8 mouse cellular contexts compared by ENCODE assay signal in genomic region chr12:112620354-112621061, GRCm38 (mm10). TPM values are rescaled to one million over a fixed set of nuclear protein-coding genes. Genes with fewer than 3 reads are reported as not detected.
DNase-seq lines count a peak whose midpoint lies in the region; ATAC-seq and TF ChIP-seq lines count a peak whose summit lies in the region.

No protein-coding gene starts in this region.

- DNase-seq in lung, postnatal 14 days, result no peak
- no peak for DNase-seq in adrenal gland, adult 18-20 months (ENCODE audit: low spot score in 2 of 2)
- DNase-seq in right cerebral cortex, postnatal 14 days, result no peak
- no peak for DNase-seq in adrenal gland, postnatal 25 days

- peak overlapping the region; percentile 96 for H3K4me2 ChIP-seq in lung, embryonic 15.5 days
- peak overlapping the region; percentile 94 for H3K4me2 ChIP-seq in intestine, postnatal 0 days (replicated peaks; ENCODE audit: low read depth)

- H3K9me3 ChIP-seq in lung, embryonic 15.5 days, result no peaks in the 10 kb centered on the region
- H3K9me3 ChIP-seq in intestine, postnatal 0 days (ENCODE audit: control insufficient read depth), result no peaks in the 10 kb centered on the region

- ATAC-seq in lung, embryonic 15.5 days (ENCODE audit: borderline replicate concordance, extremely low read depth, low FRiP score, low TSS enrichment), result 0 out of 2 replicates have a peak, but pooled peaks have one; percentile 1
- no peak for ATAC-seq in intestine, postnatal 0 days

- TF ChIP-seq POLR2A in embryonic fibroblast, embryonic 13.5 days (IDR thresholded peaks at IDR 0.05; ENCODE audit: low read depth, low read length), result no peak
- no peak for TF ChIP-seq POLR2A in olfactory bulb, adult 2 months (IDR thresholded peaks at IDR 0.05; ENCODE audit: insufficient read depth, low read depth, low read length)

- H3K36me3 ChIP-seq in lung, embryonic 15.5 days, result no peaks in the 10 kb centered on the region
- no peaks in the 10 kb centered on the region for H3K36me3 ChIP-seq in intestine, postnatal 0 days (ENCODE audit: control insufficient read depth, insufficient read depth)

- H3K27me3 ChIP-seq in lung, embryonic 15.5 days, result peaks cover 43% of the 10 kb centered on the region
- peaks cover 10% of the 10 kb centered on the region for H3K27me3 ChIP-seq in intestine, postnatal 0 days (replicated peaks; ENCODE audit: control insufficient read depth, insufficient read depth, low read length)

- H3K27ac ChIP-seq in lung, embryonic 15.5 days, result no peak overlapping the region
- H3K27ac ChIP-seq in embryonic fibroblast, embryonic 13.5 days (ENCODE audit: insufficient read depth, low read length), result no peak overlapping the region
- H3K27ac ChIP-seq in intestine, postnatal 0 days (ENCODE audit: low read depth, low read length), result no peak overlapping the region
- H3K27ac ChIP-seq in olfactory bulb, adult 2 months (ENCODE audit: insufficient read depth, low read depth, low read length), result peak overlapping the region; percentile 63

- WGBS in lung, embryonic 15.5 days, result 16% methylated on average over 16 of the region's 16 CpGs
- WGBS in intestine, postnatal 0 days, result 27% methylated on average over 13 of the region's 16 CpGs
- 21% methylated on average over 16 of the region's 16 CpGs for WGBS in olfactory bulb, adult 2 months

- peak overlapping the region; percentile 55 for H3K9ac ChIP-seq in lung, embryonic 15.5 days
- H3K9ac ChIP-seq in intestine, postnatal 0 days (ENCODE audit: low read depth, low read length), result peak overlapping the region; percentile 42; the same call in 1 of the 2 replicates

- peak overlapping the region; percentile 45 for H3K4me3 ChIP-seq in lung, embryonic 15.5 days
- peak overlapping the region; percentile 15 for H3K4me3 ChIP-seq in embryonic fibroblast, embryonic 13.5 days (ENCODE audit: insufficient read depth, low read length)
- peak overlapping the region; percentile 47 for H3K4me3 ChIP-seq in intestine, postnatal 0 days (ENCODE audit: low read depth, low read length)
- H3K4me3 ChIP-seq in olfactory bulb, adult 2 months (ENCODE audit: insufficient read depth, low read depth, low read length), result peak overlapping the region; percentile 62

- H3K4me1 ChIP-seq in lung, embryonic 15.5 days, result peaks cover 33% of the 10 kb centered on the region
- peaks cover 19% of the 10 kb centered on the region for H3K4me1 ChIP-seq in embryonic fibroblast, embryonic 13.5 days (ENCODE audit: control insufficient read depth, insufficient read depth, low read length)
- no peaks in the 10 kb centered on the region; the same call in 1 of the 2 replicates for H3K4me1 ChIP-seq in intestine, postnatal 0 days (replicated peaks; ENCODE audit: control insufficient read depth, insufficient read depth, low read length)
- peaks cover 59% of the 10 kb centered on the region for H3K4me1 ChIP-seq in olfactory bulb, adult 2 months (ENCODE audit: control insufficient read depth, insufficient read depth, low read length)

- no peak for TF ChIP-seq CTCF in embryonic fibroblast, embryonic 13.5 days (IDR thresholded peaks at IDR 0.05; ENCODE audit: borderline replicate concordance, insufficient read depth, low read length)
- TF ChIP-seq CTCF in intestine, postnatal 0 days (IDR thresholded peaks at IDR 0.05; ENCODE audit: low read depth), result no peak
- TF ChIP-seq CTCF in olfactory bulb, adult 2 months (IDR thresholded peaks at IDR 0.05; ENCODE audit: insufficient read depth, low read depth, low read length), result no peak

RNA-seq across cellular contexts. Expression of gene Adssl1, which starts 0.7 kb away (rescaled TPM):
- 8.3 and 9.3 TPM in 2 replicates for polyA plus RNA-seq in lung, embryonic 15.5 days (2015; fragmentation: Nextera tagmentation; extraction: Ambion mirVana)
- 2.2 and 4.8 TPM in 2 replicates for polyA plus RNA-seq in embryonic fibroblast, embryonic 13.5 days (2011; ENCODE audit: insufficient read length, low read depth, missing spikeins)
- 0.57 and 0.67 TPM in 2 replicates for polyA plus RNA-seq in intestine, postnatal 0 days (2015; fragmentation: Nextera tagmentation; extraction: Ambion mirVana)
- not detected in 2 replicates for polyA plus RNA-seq in olfactory bulb, adult 2 months (2012; ENCODE audit: insufficient read depth, insufficient read length, low replicate concordance, missing spikeins)
- 10 to 100 TPM; 17.1 to 31.3 TPM for total RNA-seq in adrenal gland, adult 18-20 months (2021)
- total RNA-seq in adrenal gland, postnatal 25 days (2021), result 17.8 and 21.0 TPM in 2 replicates

RNA-seq across cellular contexts. Expression of gene Siva1, which starts 24.0 kb away (rescaled TPM):
- 232 and 246 TPM in 2 replicates for polyA plus RNA-seq in lung, embryonic 15.5 days (2015; fragmentation: Nextera tagmentation; extraction: Ambion mirVana)
- polyA plus RNA-seq in embryonic fibroblast, embryonic 13.5 days (2011; ENCODE audit: insufficient read length, low read depth, missing spikeins), result 89.1 and 93.5 TPM in 2 replicates
- polyA plus RNA-seq in intestine, postnatal 0 days (2015; fragmentation: Nextera tagmentation; extraction: Ambion mirVana), result 52.6 and 54.5 TPM in 2 replicates
- polyA plus RNA-seq in olfactory bulb, adult 2 months (2012; ENCODE audit: insufficient read depth, insufficient read length, low replicate concordance, missing spikeins), result not detected in 2 replicates
- 10 to 100 TPM; 36.6 to 43.6 TPM for total RNA-seq in adrenal gland, adult 18-20 months (2021)
- 34.8 and 46.0 TPM in 2 replicates for total RNA-seq in adrenal gland, postnatal 25 days (2021)

RNA-seq across cellular contexts. Expression of gene Inf2, which starts 31.9 kb away (rescaled TPM):
- polyA plus RNA-seq in lung, embryonic 15.5 days (2015; fragmentation: Nextera tagmentation; extraction: Ambion mirVana), result 3.7 and 4.3 TPM in 2 replicates
- 67.6 and 103 TPM in 2 replicates for polyA plus RNA-seq in embryonic fibroblast, embryonic 13.5 days (2011; ENCODE audit: insufficient read length, low read depth, missing spikeins)
- 0.70 and 1.1 TPM in 2 replicates for polyA plus RNA-seq in intestine, postnatal 0 days (2015; fragmentation: Nextera tagmentation; extraction: Ambion mirVana)
- polyA plus RNA-seq in olfactory bulb, adult 2 months (2012; ENCODE audit: insufficient read depth, insufficient read length, low replicate concordance, missing spikeins), result not detected in 2 replicates
- total RNA-seq in adrenal gland, adult 18-20 months (2021), result 10 to 100 TPM; 25.2 to 29.7 TPM
- total RNA-seq in adrenal gland, postnatal 25 days (2021), result 32.6 and 34.1 TPM in 2 replicates

RNA-seq across cellular contexts. Expression of gene Akt1, which starts 54.2 kb away (rescaled TPM):
- polyA plus RNA-seq in lung, embryonic 15.5 days (2015; fragmentation: Nextera tagmentation; extraction: Ambion mirVana), result 145 and 157 TPM in 2 replicates
- 227 and 248 TPM in 2 replicates for polyA plus RNA-seq in embryonic fibroblast, embryonic 13.5 days (2011; ENCODE audit: insufficient read length, low read depth, missing spikeins)
- 121 and 125 TPM in 2 replicates for polyA plus RNA-seq in intestine, postnatal 0 days (2015; fragmentation: Nextera tagmentation; extraction: Ambion mirVana)
- polyA plus RNA-seq in olfactory bulb, adult 2 months (2012; ENCODE audit: insufficient read depth, insufficient read length, low replicate concordance, missing spikeins), result not detected in 2 replicates
- total RNA-seq in adrenal gland, adult 18-20 months (2021), result 100 to 1,000 TPM; 184 to 355 TPM
- total RNA-seq in adrenal gland, postnatal 25 days (2021), result 395 and 413 TPM in 2 replicates

RNA-seq across cellular contexts. Expression of gene Zbtb42, which starts 58.1 kb away (rescaled TPM):
- 11.4 TPM in 2 replicates for polyA plus RNA-seq in lung, embryonic 15.5 days (2015; fragmentation: Nextera tagmentation; extraction: Ambion mirVana)
- 1.2 and 1.6 TPM in 2 replicates for polyA plus RNA-seq in embryonic fibroblast, embryonic 13.5 days (2011; ENCODE audit: insufficient read length, low read depth, missing spikeins)
- polyA plus RNA-seq in intestine, postnatal 0 days (2015; fragmentation: Nextera tagmentation; extraction: Ambion mirVana), result 8.1 and 8.3 TPM in 2 replicates
- not detected in 2 replicates for polyA plus RNA-seq in olfactory bulb, adult 2 months (2012; ENCODE audit: insufficient read depth, insufficient read length, low replicate concordance, missing spikeins)
- total RNA-seq in adrenal gland, adult 18-20 months (2021), result 1 to 10 TPM; 4.5 to 6.9 TPM
- total RNA-seq in adrenal gland, postnatal 25 days (2021), result 7.9 and 12.8 TPM in 2 replicates

Comparison
In these comparisons a context has a peak if more than half of its experiments do, and no peak if none do; other contexts are left out.
1. RNA of gene Siva1, which starts 24.0 kb away (polyA plus RNA-seq): 232 to 246 TPM in lung, embryonic 15.5 days, 89.1 to 93.5 TPM in embryonic fibroblast, embryonic 13.5 days and 52.6 to 54.5 TPM in intestine, postnatal 0 days; not detected in olfactory bulb, adult 2 months; every median in the first group is over 10 times any median in the second.
2. Peak in every context shown above with its lines, with median percentiles within 50 percentile points of each other: H3K4me3 ChIP-seq.